Mouse (Mus musculus): ENCODE measurements around the gene Rnase13. TPM values are rescaled to one million over a fixed set of nuclear protein-coding genes. Genes with fewer than 3 reads are reported as not detected.
A peak's percentile ranks its signal among the peaks of the same experiment; 100 is the strongest.

Rnase13 gene
- polyA plus RNA-seq, 1 experiment from 2014 or later: not detected

DNA sequence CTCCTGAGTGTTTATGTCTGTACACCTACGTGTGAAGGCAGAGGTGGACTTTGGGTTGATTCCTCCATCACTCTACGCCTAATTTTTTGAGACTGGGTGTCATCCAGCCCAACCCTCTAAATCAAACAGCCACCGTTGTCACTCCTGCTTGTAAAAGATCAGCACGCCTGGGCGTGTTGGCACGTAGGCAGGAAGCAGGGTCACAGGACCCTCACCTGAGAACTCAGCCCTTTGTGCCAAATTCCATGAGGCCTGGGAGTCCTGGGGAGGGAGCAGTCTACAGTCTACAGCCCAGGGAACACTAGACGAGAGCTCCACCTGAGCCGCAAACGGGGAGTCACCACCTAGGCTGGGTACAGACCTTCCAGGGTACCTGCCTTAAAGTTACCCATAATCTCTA is 18.8 kb downstream of the Rnase13 start:
- Histone ChIP-seq H3K36me3 (ENCODE audit: control insufficient read depth, insufficient read depth, low read length) (peaks cover 10% of the 10 kb centered on the region; the same call in 1 of the 2 replicates), H3K27me3 (replicated peaks; ENCODE audit: control insufficient read depth, insufficient read depth, low read length) (no peaks in the 10 kb centered on the region), H3K9ac (ENCODE audit: low read depth, low read length) (no peak overlapping the region), H3K27ac (ENCODE audit: low read depth, low read length) (no peak overlapping the region), H3K4me3 (ENCODE audit: low read length) (no peak overlapping the region), H3K4me2 (ENCODE audit: low read length) (no peak overlapping the region), H3K9me3 (ENCODE audit: control insufficient read depth, low read length) (no peaks in the 10 kb centered on the region), H3K4me1 (ENCODE audit: control insufficient read depth, insufficient read depth, low read depth, low read length) (no peaks in the 10 kb centered on the region)
- ATAC-seq: peak; percentile 22
- 93% methylated on average over 9 of the region's 9 CpGs for WGBS

- Histone ChIP-seq H3K27ac (ENCODE audit: low read depth, low read length) (no peak overlapping the region), H3K4me2 (ENCODE audit: low read length) (no peak overlapping the region), H3K9ac (ENCODE audit: low read depth, low read length) (no peak overlapping the region), H3K9me3 (ENCODE audit: control insufficient read depth, low read length) (no peaks in the 10 kb centered on the region), H3K4me1 (ENCODE audit: control insufficient read depth, insufficient read depth, low read depth, low read length) (no peaks in the 10 kb centered on the region), H3K36me3 (ENCODE audit: control insufficient read depth, insufficient read depth, low read length) (peaks cover 6% of the 10 kb centered on the region; the same call in 1 of the 2 replicates), H3K27me3 (replicated peaks; ENCODE audit: control insufficient read depth, insufficient read depth, low read length) (no peaks in the 10 kb centered on the region), H3K4me3 (ENCODE audit: low read length) (no peak overlapping the region)
- peak; percentile 84 for ATAC-seq
- 59% methylated on average over 9 of the region's 9 CpGs for WGBS
Observed at GRCm38 (mm10) chr14:51902806-51903710, 19.5 kb downstream of the Rnase13 start.

DNA sequence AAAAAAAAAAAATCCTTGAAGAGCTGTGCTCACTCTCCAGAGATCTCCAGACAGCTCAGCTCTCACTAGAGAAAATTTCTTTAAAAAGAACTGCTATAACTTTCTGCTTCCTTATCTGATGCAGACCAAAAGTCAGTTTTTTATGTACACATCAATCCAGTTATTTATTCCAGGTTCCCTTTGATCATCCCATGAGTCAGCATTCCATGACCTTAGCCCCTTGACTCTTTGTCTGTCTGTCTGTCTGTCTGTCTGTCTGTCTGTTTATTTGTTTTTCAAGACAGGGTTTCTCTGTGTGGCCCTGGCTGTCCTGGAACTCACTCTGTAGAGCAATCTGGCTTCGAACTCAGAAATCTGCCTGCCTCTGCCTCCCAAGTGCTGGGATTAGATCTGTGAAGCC is 23.2 kb downstream of the Rnase13 start:
- 90% methylated on average over 1 of the region's 1 CpGs for WGBS
- no peak overlapping the region for H3K4me2 ChIP-seq (ENCODE audit: low read length)
- no peaks in the 10 kb centered on the region for H3K4me1 ChIP-seq (ENCODE audit: control insufficient read depth, insufficient read depth, low read depth, low read length)
- H3K36me3 ChIP-seq (ENCODE audit: control insufficient read depth, insufficient read depth, low read length): peaks cover 9% of the 10 kb centered on the region; the same call in 1 of the 2 replicates
- no peaks in the 10 kb centered on the region for H3K9me3 ChIP-seq (ENCODE audit: control insufficient read depth, low read length)
- no peak overlapping the region for H3K9ac ChIP-seq (ENCODE audit: low read depth, low read length)
- no peak for ATAC-seq
- no peaks in the 10 kb centered on the region for H3K27me3 ChIP-seq (replicated peaks; ENCODE audit: control insufficient read depth, insufficient read depth, low read length)
- H3K4me3 ChIP-seq (ENCODE audit: low read length): no peak overlapping the region
- no peak overlapping the region for H3K27ac ChIP-seq (ENCODE audit: low read depth, low read length)

- WGBS: 79% methylated on average over 8 of the region's 8 CpGs
- H3K4me2 ChIP-seq (ENCODE audit: low read length): no peak overlapping the region
- H3K9me3 ChIP-seq (ENCODE audit: control insufficient read depth, low read length): no peaks in the 10 kb centered on the region
- no peaks in the 10 kb centered on the region for H3K4me1 ChIP-seq (ENCODE audit: control insufficient read depth, insufficient read depth, low read depth, low read length)
- ATAC-seq: no peak
- no peak overlapping the region for H3K9ac ChIP-seq (ENCODE audit: low read depth, low read length)
- peaks cover 11% of the 10 kb centered on the region; the same call in 1 of the 2 replicates for H3K36me3 ChIP-seq (ENCODE audit: control insufficient read depth, insufficient read depth, low read length)
- no peak overlapping the region for H3K4me3 ChIP-seq (ENCODE audit: low read length)
- no peak overlapping the region for H3K27ac ChIP-seq (ENCODE audit: low read depth, low read length)
- no peaks in the 10 kb centered on the region for H3K27me3 ChIP-seq (replicated peaks; ENCODE audit: control insufficient read depth, insufficient read depth, low read length)
Observed at GRCm38 (mm10) chr14:51896539-51897170, 25.9 kb downstream of the Rnase13 start.

DNA sequence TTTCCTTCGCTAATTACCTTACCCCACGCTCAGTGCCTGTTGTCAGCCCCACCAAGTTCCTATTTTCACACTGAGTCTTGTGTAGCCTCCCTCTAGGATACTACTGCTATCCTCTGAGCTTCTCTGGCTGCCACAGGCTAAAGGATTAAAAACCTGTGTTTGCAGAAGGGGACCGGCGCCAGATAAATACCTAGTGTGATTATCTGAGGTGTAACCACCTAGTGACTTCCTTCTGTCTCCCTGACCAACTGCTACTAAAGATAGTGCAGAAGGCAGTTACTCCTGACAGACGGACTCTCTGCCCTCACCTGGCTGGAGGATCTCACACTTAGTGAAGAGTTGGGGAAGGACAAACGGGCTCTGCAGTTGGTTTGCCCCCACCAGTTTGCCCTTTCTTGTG is 26.6 kb downstream of the Rnase13 start:
- Histone ChIP-seq H3K27ac (ENCODE audit: low read depth, low read length) (no peak overlapping the region), H3K4me3 (ENCODE audit: low read length) (no peak overlapping the region), H3K9me3 (ENCODE audit: control insufficient read depth, low read length) (no peaks in the 10 kb centered on the region), H3K4me1 (ENCODE audit: control insufficient read depth, insufficient read depth, low read depth, low read length) (no peaks in the 10 kb centered on the region), H3K36me3 (ENCODE audit: control insufficient read depth, insufficient read depth, low read length) (peaks cover 17% of the 10 kb centered on the region), H3K9ac (ENCODE audit: low read depth, low read length) (no peak overlapping the region), H3K4me2 (ENCODE audit: low read length) (no peak overlapping the region), H3K27me3 (replicated peaks; ENCODE audit: control insufficient read depth, insufficient read depth, low read length) (no peaks in the 10 kb centered on the region)
- WGBS: 81% methylated on average over 6 of the region's 6 CpGs
- no peak for ATAC-seq

DNA sequence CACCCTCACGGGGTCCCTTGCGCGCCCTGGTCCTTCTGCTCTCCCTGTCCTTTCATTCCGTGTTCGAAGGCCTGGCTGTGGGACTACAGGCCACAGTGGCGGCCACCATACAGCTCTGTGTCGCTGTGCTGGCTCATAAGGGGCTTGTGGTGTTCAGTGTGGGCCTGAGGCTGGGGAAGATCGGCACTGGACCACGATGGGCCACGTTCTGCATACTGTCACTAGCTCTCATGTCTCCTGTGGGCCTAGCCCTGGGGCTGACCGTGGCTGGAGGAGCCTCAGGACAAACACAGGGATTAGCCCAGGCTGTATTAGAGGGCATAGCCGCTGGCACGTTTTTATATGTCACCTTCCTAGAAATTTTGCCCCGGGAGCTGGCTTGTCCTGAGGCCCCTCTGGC is 27.5 kb downstream of the Rnase13 start:
- H3K27ac ChIP-seq (ENCODE audit: low read depth, low read length): no peak overlapping the region
- no peak for ATAC-seq
- no peaks in the 10 kb centered on the region for H3K9me3 ChIP-seq (ENCODE audit: control insufficient read depth, low read length)
- H3K36me3 ChIP-seq (ENCODE audit: control insufficient read depth, insufficient read depth, low read length): peaks cover 26% of the 10 kb centered on the region
- WGBS: 80% methylated on average over 14 of the region's 14 CpGs
- no peak overlapping the region for H3K9ac ChIP-seq (ENCODE audit: low read depth, low read length)
- no peaks in the 10 kb centered on the region for H3K4me1 ChIP-seq (ENCODE audit: control insufficient read depth, insufficient read depth, low read depth, low read length)
- no peak overlapping the region for H3K4me3 ChIP-seq (ENCODE audit: low read length)
- H3K27me3 ChIP-seq (replicated peaks; ENCODE audit: control insufficient read depth, insufficient read depth, low read length): no peaks in the 10 kb centered on the region
- no peak overlapping the region for H3K4me2 ChIP-seq (ENCODE audit: low read length)

DNA sequence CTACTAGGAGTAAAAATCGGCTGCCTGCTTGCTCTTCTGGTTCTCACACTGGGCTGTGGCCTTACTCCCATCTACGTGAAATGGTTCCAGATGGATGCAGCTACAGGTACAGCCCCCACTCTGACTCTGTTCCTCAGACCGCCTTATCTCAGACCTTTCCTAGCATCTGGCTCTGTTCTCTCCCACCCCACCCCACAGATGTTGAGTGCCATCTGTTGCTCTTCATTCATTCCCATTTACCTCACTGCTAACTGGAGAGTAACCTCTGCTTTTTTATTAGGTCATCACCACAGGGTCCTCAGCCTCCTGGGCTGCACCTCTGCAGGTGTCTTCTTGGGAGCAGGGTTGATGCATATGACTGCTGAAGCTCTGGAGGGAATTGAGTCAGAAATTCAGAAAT is 28.8 kb downstream of the Rnase13 start:
- no peak for ATAC-seq
- no peak overlapping the region for H3K27ac ChIP-seq (ENCODE audit: low read depth, low read length)
- H3K4me3 ChIP-seq (ENCODE audit: low read length): no peak overlapping the region
- H3K4me1 ChIP-seq (ENCODE audit: control insufficient read depth, insufficient read depth, low read depth, low read length): no peaks in the 10 kb centered on the region
- 76% methylated on average over 3 of the region's 3 CpGs for WGBS
- peaks cover 38% of the 10 kb centered on the region for H3K36me3 ChIP-seq (ENCODE audit: control insufficient read depth, insufficient read depth, low read length)
- H3K9ac ChIP-seq (ENCODE audit: low read depth, low read length): no peak overlapping the region
- H3K9me3 ChIP-seq (ENCODE audit: control insufficient read depth, low read length): no peaks in the 10 kb centered on the region
- H3K4me2 ChIP-seq (ENCODE audit: low read length): no peak overlapping the region
- H3K27me3 ChIP-seq (replicated peaks; ENCODE audit: control insufficient read depth, insufficient read depth, low read length): no peaks in the 10 kb centered on the region

- H3K36me3 ChIP-seq (ENCODE audit: control insufficient read depth, insufficient read depth, low read length): peaks cover 38% of the 10 kb centered on the region
- WGBS: 46% methylated on average over 10 of the region's 10 CpGs
- H3K4me2 ChIP-seq (ENCODE audit: low read length): no peak overlapping the region
- no peaks in the 10 kb centered on the region for H3K27me3 ChIP-seq (replicated peaks; ENCODE audit: control insufficient read depth, insufficient read depth, low read length)
- no peak for ATAC-seq
- H3K27ac ChIP-seq (ENCODE audit: low read depth, low read length): no peak overlapping the region
- no peaks in the 10 kb centered on the region for H3K4me1 ChIP-seq (ENCODE audit: control insufficient read depth, insufficient read depth, low read depth, low read length)
- no peak overlapping the region for H3K9ac ChIP-seq (ENCODE audit: low read depth, low read length)
- H3K9me3 ChIP-seq (ENCODE audit: control insufficient read depth, low read length): no peaks in the 10 kb centered on the region
- H3K4me3 ChIP-seq (ENCODE audit: low read length): no peak overlapping the region
Observed at GRCm38 (mm10) chr14:51893094-51893794, 29.3 kb downstream of the Rnase13 start.

All from hindbrain, embryonic 16.5 days (tissue).